Mouse (Mus musculus): Measurements from ENCODE around the gene Gna11. TPM values are rescaled to one million over a fixed set of nuclear protein-coding genes. Genes with fewer than 3 reads are reported as not detected.
A peak's percentile ranks its signal among the peaks of the same experiment; 100 is the strongest.

The Gna11 gene
- polyA plus RNA-seq, 1 experiment: 1.2 TPM

- TF ChIP-seq TAL1 (IDR thresholded peaks at IDR 0.05; ENCODE audit: low read length) (no peak), GATA1 (IDR thresholded peaks at IDR 0.05; ENCODE audit: low read length) (no peak)
- H3K4me1 ChIP-seq (ENCODE audit: control insufficient read depth): peaks cover 57% of the 10 kb centered on the region
These were observed 4.0 kb upstream of the Gna11 start for GRCm38 (mm10) chr10:81548944-81549343.

DNA sequence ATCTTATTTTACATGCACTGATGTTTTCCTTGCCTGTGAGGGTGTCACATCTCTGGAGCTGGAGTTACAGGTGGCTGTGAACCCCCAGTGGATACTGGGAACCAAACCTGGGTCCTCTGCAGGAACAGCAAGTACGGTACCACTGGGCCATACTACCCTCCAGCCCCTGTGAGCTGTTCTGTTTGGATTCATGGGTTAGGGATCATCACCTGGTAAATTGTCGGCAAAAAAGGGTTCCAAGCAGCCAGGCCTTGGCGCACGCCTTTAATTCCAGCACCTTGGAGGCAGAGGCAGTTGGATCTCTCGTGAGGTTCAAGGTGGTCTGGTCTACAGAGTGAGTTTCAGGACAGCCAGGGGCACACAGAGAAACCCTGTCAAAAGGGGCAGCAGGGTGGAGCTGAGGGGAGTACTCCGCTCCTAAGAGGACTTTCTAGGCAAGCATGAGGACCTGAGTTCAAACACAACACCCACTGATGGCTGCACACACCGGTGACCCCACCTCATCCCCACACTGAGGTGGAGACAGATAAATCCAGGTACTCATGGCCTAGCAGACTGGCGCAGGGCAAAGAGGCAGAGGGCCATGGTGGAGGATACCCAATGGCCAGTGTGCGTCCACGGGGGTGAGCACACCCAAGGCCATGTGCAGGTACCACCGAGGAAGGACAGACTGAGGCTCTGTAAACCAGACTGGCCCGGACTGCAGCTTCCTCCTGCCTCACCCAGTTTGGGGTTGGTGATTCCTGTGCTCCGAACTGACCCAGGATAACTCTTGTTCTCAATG, 2.0 kb upstream of the Gna11 start:
- Histone ChIP-seq H3K36me3 (ENCODE audit: control insufficient read depth) (peaks cover 15% of the 10 kb centered on the region), H3K27me3 (ENCODE audit: control insufficient read depth) (no peaks in the 10 kb centered on the region), H3K9me3 (ENCODE audit: control insufficient read depth, low read length) (no peaks in the 10 kb centered on the region), H3K4me3 (replicated peaks) (no peak overlapping the region), H3K4me1 (ENCODE audit: control insufficient read depth) (peaks cover 72% of the 10 kb centered on the region)
- no peak for TF ChIP-seq TAL1 (IDR thresholded peaks at IDR 0.05; ENCODE audit: low read length)

More at GRCm38 (mm10) chr10:81548944-81549343, 4.0 kb upstream of the Gna11 start:
- Histone ChIP-seq H3K36me3 (ENCODE audit: control insufficient read depth) (no peaks in the 10 kb centered on the region), H3K4me3 (replicated peaks) (no peak overlapping the region), H3K27me3 (ENCODE audit: control insufficient read depth) (no peaks in the 10 kb centered on the region), H3K9me3 (ENCODE audit: control insufficient read depth, low read length) (peaks cover 3% of the 10 kb centered on the region)

GRCm38 (mm10) chr10:81546332-81546731, 1.3 kb upstream of the Gna11 start:
- Histone ChIP-seq H3K27me3 (ENCODE audit: control insufficient read depth) (no peaks in the 10 kb centered on the region), H3K9me3 (ENCODE audit: control insufficient read depth, low read length) (no peaks in the 10 kb centered on the region), H3K4me3 (replicated peaks) (peak overlapping the region; percentile 70), H3K4me1 (ENCODE audit: control insufficient read depth) (peaks cover 72% of the 10 kb centered on the region), H3K36me3 (ENCODE audit: control insufficient read depth) (peaks cover 20% of the 10 kb centered on the region)
- peak; percentile 25; the same call in 1 of the 2 replicates for TF ChIP-seq GATA1 (IDR thresholded peaks at IDR 0.05; ENCODE audit: low read length)
- no peak for TF ChIP-seq TAL1 (IDR thresholded peaks at IDR 0.05; ENCODE audit: low read length)

- peaks cover 69% of the 10 kb centered on the region for H3K4me1 ChIP-seq (ENCODE audit: control insufficient read depth)
- TF ChIP-seq GATA1 (IDR thresholded peaks at IDR 0.05; ENCODE audit: low read length): no peak
- TF ChIP-seq TAL1 (IDR thresholded peaks at IDR 0.05; ENCODE audit: low read length): no peak
These were observed 462 bp downstream of the Gna11 start for GRCm38 (mm10) chr10:81544296-81545160.

GRCm38 (mm10) chr10:81543633-81544032, 1.4 kb downstream of the Gna11 start:
- peaks cover 45% of the 10 kb centered on the region for H3K36me3 ChIP-seq (ENCODE audit: control insufficient read depth)

More at GRCm38 (mm10) chr10:81544296-81545160, 462 bp downstream of the Gna11 start:
- Histone ChIP-seq H3K4me3 (replicated peaks) (peak overlapping the region; percentile 70), H3K36me3 (ENCODE audit: control insufficient read depth) (peaks cover 36% of the 10 kb centered on the region), H3K9me3 (ENCODE audit: control insufficient read depth, low read length) (no peaks in the 10 kb centered on the region), H3K27me3 (ENCODE audit: control insufficient read depth) (no peaks in the 10 kb centered on the region)

GRCm38 (mm10) chr10:81542727-81543460, 2.1 kb downstream of the Gna11 start:
- Histone ChIP-seq H3K36me3 (ENCODE audit: control insufficient read depth) (peaks cover 51% of the 10 kb centered on the region), H3K4me3 (replicated peaks) (peak overlapping the region; percentile 70), H3K27me3 (ENCODE audit: control insufficient read depth) (no peaks in the 10 kb centered on the region), H3K4me1 (ENCODE audit: control insufficient read depth) (peaks cover 73% of the 10 kb centered on the region), H3K9me3 (ENCODE audit: control insufficient read depth, low read length) (no peaks in the 10 kb centered on the region)
- TF ChIP-seq GATA1 (IDR thresholded peaks at IDR 0.05; ENCODE audit: low read length) (no peak), TAL1 (IDR thresholded peaks at IDR 0.05; ENCODE audit: low read length) (no peak)

More at GRCm38 (mm10) chr10:81543633-81544032, 1.4 kb downstream of the Gna11 start:
- no peaks in the 10 kb centered on the region for H3K9me3 ChIP-seq (ENCODE audit: control insufficient read depth, low read length)
- no peaks in the 10 kb centered on the region for H3K27me3 ChIP-seq (ENCODE audit: control insufficient read depth)
- no peak for TF ChIP-seq TAL1 (IDR thresholded peaks at IDR 0.05; ENCODE audit: low read length)
- no peak for TF ChIP-seq GATA1 (IDR thresholded peaks at IDR 0.05; ENCODE audit: low read length)
- peak overlapping the region; percentile 70 for H3K4me3 ChIP-seq (replicated peaks)
- peaks cover 72% of the 10 kb centered on the region for H3K4me1 ChIP-seq (ENCODE audit: control insufficient read depth)

DNA sequence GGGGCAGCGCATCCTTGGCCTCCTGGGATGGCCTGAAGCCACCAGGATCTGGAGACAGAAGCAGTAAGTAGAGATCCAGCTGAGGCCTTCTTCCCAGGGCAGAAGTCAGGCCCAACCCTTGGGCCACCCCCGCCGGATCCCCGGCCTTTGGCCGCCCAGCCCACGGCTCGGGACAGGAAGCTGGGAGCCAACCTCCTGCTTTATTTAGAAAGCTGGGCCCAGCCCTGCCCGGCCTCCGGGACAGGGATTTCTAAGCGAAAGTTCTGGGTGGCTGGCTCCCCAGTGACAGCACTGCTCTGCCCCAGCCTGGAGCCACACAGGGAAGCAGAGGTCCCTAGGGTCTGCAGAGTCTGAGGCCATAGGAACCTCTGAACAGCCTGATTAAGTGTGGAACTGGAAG, 3.2 kb downstream of the Gna11 start:
- Histone ChIP-seq H3K36me3 (ENCODE audit: control insufficient read depth) (peaks cover 60% of the 10 kb centered on the region), H3K9me3 (ENCODE audit: control insufficient read depth, low read length) (no peaks in the 10 kb centered on the region), H3K4me1 (ENCODE audit: control insufficient read depth) (peaks cover 71% of the 10 kb centered on the region), H3K27me3 (ENCODE audit: control insufficient read depth) (no peaks in the 10 kb centered on the region), H3K4me3 (replicated peaks) (no peak overlapping the region)
- TF ChIP-seq GATA1 (IDR thresholded peaks at IDR 0.05; ENCODE audit: low read length) (no peak), TAL1 (IDR thresholded peaks at IDR 0.05; ENCODE audit: low read length) (no peak)

- Histone ChIP-seq H3K4me3 (replicated peaks) (no peak overlapping the region), H3K4me1 (ENCODE audit: control insufficient read depth) (peaks cover 66% of the 10 kb centered on the region), H3K27me3 (ENCODE audit: control insufficient read depth) (no peaks in the 10 kb centered on the region), H3K9me3 (ENCODE audit: control insufficient read depth, low read length) (no peaks in the 10 kb centered on the region), H3K36me3 (ENCODE audit: control insufficient read depth) (peaks cover 60% of the 10 kb centered on the region)
- TF ChIP-seq GATA1 (IDR thresholded peaks at IDR 0.05; ENCODE audit: low read length): no peak
- TF ChIP-seq TAL1 (IDR thresholded peaks at IDR 0.05; ENCODE audit: low read length): no peak
These were observed 3.6 kb downstream of the Gna11 start for GRCm38 (mm10) chr10:81541363-81541762.

All from erythroblast, embryonic 14.5 days (primary cell).